Mouse (Mus musculus) fibroblast of lung, adult 2 months (primary cell): Measurements from ENCODE around the gene Arhgef38.

ENCODE experiments used
- DNase-seq: peaks from one replicate; pipeline ENCODE4 v3.0.0-alpha.2; 2011; ENCODE audit warnings: low read depth

Arhgef38 gene

GRCm38 (mm10) chr3:133165130-133165529, 69.6 kb downstream of the Arhgef38 start:
- no peak for DNase-seq

DNA sequence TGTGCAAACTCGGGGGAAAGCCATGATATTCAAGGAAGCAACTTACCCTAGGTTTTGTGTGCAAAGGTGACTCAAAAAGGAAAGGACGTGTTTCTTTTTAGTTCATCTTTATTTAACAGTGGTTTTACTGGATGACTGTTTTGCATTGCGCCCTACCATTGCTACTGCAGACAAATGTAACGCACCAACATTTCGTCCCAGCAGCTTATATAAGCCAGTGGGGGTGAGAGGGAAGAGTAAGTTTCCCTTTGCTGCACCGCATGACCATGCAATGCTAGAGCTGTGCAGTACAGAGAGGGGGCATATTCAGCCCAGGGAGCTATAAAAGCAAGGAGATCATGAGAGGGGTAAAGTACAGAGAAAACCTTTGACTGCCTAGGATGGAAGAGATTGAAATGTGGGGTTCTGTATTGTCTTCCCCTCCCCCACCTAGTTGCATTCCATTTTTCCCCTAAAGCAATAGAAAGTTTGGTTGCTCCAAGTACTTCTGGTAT, 70.8 kb downstream of the Arhgef38 start:
- no peak for DNase-seq

DNA sequence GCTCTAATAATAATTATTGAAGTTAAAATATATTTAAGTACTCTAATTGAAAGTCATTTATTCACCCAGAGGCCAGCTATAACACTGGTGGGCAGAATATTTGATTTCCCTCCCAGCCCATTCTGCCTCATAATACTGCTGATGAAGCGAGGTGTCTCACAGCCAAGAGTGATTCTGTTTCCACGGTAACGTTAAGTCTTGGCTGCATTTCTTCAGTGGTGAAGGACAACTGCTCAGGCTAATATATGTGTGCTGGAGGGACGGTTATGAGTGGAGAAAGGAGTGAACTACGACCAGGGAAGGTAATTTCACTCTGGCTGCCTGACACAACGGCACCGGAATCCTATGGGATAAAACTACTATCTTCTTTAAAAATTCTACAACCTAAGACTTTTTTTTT, 71.6 kb downstream of the Arhgef38 start:
- DNase-seq: no peak

DNA sequence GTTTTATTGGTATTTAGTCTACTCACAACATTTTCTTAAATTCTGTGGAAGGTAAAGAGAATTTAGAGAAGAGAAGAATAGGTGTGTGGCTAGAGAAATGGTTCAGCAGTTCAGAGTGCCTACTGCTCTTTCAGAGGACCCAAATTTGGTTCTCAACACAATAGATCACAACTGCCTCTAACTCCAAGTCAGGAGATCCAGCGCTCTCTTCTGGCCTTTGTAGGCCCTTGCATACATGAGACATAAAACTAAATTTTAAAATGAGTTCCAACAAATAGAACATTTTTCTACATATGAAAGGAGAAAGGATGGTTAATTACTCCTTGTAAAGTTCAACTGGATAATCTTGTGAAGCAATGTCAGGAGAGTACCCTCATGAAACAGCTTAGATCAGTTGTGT, 73.3 kb downstream of the Arhgef38 start:
- DNase-seq: no peak

- no peak for DNase-seq
Observed at GRCm38 (mm10) chr3:133158260-133158659, 76.5 kb downstream of the Arhgef38 start.

GRCm38 (mm10) chr3:133154683-133155082, 80.1 kb downstream of the Arhgef38 start:
- no peak for DNase-seq

DNA sequence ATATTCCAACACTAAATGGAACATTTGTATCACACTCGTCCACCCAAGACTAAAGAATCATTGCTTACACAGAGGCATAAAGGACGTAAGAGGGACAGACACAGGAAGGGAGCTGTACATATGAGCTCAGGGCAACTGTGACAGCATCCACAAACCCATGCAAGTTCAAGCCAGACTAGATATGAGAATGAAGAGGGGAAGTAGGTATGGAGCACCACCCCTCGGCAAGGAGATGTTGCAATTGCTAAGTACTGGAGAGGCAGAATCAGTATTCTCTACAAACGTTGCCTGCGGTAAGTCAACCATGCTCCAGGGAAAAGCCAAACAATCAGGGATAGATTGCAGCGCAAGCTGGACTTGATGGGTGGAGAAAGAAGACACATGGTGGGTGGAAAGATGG, 81.1 kb downstream of the Arhgef38 start:
- DNase-seq: no peak

DNA sequence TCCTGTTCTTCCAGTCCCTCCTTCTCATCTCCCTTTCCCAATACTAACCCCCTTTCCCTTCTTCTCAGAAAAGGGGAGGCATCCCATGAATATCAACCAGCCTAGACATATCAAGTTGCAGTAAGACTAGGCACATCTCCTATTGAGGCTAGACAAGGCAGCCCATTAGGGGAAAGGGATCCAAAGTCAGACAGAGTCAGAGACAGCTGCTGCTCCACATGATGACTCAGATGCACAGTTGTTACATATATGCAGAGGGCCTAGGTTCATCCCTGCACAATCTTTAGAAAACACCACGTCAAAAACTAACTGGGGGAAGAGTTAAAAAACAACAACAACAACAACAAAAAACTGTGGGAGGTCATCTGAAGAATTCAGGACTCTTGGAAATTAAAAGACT, 81.9 kb downstream of the Arhgef38 start:
- DNase-seq: no peak

- no peak for DNase-seq
Observed at GRCm38 (mm10) chr3:133151629-133152028, 83.1 kb downstream of the Arhgef38 start.

DNA sequence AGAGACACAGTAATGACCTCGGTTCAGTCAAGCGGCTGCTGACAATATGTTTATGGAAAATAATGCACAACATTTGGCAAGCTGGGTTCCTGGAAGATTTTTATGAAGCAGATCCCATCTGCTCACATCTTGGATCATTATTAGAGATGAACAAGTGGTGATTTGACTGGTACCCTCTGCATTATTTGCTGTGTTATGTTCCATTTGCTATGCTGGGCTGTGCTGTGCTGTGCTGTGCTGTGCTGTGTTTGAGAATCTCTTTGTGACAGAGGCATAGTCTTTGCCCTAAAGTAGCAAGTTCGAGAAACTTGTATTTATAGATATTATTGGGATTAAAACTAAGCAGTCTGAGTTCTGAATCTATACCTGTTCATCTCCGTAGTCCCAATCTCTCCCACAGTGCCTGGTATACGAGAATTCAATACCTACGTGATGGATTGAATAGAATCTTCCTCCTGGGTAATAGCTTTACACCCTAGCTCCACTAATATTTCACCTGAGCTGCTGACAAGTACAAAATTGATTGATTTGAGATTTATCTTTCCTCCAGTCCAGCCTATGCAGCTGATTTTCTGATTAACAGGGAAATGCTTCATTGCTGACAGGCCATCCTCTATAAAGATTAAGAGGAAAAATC, 90.1 kb downstream of the Arhgef38 start:
- DNase-seq: no peak

DNA sequence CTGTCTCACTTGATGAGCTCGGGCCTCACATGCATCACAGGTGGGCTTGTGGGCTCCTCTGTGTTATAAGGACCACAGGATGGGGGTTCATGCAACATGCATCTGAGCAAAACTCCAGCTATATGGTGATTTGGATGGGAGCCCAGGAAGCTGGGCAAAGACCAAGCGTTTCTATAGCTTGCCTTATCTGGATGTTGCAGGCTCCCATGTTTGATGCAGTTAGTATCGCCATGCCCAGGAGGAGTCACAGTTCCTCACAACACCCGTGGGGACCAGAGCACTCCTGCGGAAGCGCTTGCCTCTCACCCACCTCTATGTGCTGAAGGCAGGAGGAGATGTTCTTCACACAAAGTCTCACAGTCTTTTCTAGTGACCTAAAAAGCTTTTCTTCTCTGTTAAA, 92.9 kb downstream of the Arhgef38 start:
- no peak for DNase-seq

DNA sequence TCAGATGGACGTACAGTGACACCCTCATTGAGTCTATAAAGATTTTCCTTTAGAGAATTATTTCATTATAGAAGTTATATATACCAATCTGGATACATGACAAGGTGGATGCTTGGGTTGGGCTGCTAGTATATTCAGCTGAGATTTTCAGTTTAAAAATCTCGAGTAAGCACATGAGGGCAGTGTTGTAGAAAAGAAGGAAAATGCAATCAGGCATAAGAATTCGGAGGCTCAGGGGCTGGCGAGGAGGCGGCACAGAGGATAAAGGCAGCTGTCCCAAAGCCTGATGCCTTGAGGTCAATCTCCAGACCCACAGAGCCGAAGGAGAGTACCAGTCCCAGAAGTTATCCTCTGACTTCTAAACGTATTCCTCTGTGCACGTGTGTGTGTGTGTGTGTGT, 102.1 kb downstream of the Arhgef38 start:
- DNase-seq: no peak

DNA sequence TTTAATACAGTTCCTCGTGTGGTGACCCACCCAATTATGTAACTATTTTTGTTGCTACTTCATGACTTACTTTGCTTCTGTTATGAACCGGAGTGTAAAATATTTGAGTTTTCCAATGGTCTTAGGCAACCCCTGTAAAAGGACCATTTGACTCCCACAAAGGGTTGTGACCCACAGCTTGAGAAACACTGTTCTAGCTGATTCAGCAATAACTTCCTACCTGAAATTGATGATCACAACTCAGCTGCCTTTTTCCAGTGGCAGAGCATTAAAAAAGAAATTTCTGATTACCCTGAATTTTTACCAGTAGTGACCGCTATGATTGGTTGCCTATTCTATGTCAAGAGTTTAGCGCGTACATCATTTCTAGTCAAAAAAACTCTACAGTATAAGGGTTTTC, 103.4 kb downstream of the Arhgef38 start:
- DNase-seq: no peak

- DNase-seq: no peak
Observed at GRCm38 (mm10) chr3:133113281-133113680, 121.5 kb downstream of the Arhgef38 start.

DNA sequence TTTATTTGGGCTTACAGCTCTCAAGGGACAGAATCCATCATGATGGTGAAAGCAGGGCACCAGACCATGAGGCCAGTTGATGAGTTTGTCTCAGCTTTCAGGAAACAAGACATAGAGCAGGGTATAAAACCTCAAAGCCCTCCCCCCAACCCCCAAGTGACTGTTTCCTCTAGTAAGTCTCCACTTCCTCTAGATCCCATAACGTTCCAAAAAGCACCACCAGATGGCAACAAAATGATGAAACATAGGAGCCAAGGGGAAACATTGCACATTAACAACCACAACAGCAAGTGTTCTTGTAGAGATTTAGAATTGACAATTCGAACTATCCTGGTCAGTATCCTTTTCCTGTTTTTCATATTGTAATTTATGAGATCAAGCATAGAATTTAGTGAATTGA, 123.0 kb downstream of the Arhgef38 start:
- DNase-seq: no peak

DNA sequence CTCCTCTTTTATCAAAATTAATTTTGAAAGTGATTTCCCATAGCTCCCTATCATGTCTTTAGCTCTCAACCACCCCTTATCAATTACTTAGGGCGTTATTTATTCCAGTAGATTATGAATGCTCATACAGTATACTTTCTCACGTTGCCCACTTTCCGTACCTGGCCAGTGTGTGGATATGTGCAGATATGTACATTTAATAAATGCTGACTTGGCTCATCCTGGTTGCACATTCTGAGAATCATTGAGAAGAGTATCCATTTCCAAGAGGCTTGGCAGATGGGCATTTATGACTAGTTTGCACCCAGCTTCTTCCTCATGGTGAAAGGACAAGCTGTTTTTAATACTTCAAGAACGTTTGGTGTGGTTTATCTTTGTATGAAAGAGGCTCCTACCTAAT, 124.9 kb downstream of the Arhgef38 start:
- DNase-seq: no peak

GRCm38 (mm10) chr3:133108731-133109130, 126.0 kb downstream of the Arhgef38 start:
- DNase-seq: no peak

GRCm38 (mm10) chr3:133104436-133104835, 130.3 kb downstream of the Arhgef38 start:
- DNase-seq: no peak

DNA sequence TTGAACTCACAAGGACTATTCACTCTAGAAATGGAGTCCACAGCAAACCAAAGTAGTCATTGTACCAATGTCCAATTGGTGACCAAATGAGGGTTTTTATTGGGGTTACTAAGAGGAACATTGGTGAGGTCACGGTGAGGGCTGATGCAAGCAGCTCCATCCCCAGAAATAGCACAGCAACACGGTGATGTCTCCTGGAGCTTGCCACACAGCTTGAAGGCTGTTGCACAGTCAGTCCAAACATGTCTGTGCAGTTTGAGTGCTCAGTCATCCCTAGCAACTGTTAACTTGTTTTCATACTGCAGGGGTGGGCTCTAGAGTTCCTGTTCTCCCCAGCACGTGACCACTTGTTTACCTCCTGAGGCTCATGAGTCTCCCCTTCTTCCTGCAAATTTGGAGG, 131.0 kb downstream of the Arhgef38 start:
- DNase-seq: no peak

DNA sequence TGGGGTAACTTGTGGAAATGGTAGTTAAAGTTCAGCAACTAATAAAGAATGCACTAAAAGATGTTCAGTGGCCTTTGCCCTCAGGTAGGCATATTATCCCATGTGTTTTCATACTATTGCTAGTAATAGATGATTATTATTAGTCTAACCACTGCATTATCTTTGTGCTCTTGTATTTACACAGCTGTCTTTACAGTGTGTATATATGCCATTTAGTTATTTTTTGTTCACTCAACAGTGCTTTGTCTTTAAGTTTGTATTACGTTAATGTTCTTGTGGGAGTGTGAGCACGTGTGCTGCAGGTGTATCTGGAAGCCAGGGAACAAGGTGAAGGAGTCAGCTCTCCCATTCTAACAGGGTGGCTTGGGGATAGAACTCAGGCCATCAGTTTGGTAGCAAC, 135.8 kb downstream of the Arhgef38 start:
- no peak for DNase-seq

DNA sequence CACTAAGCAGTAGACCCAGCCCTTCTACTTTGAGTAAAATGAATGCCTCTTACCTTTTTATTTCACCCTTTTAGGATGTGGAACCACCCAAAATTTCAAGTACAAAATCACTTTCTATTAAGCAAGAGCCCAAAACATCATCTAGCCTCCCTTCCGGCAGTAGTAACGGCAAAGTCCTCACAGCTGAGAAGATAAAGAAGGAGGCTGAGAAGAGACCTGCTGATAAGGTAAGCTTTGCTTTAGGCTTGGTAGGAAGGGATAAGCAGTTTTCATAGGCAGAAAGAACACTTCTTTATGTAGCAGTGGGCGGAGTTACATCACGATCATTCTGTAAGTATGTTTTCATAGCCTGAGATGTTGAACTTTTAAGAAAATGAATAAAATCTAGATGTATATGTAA, 136.4 kb downstream of the Arhgef38 start:
- DNase-seq: no peak

GRCm38 (mm10) chr3:133097936-133098335, 136.8 kb downstream of the Arhgef38 start:
- DNase-seq: no peak

GRCm38 (mm10) chr3:133094305-133094704, 140.4 kb downstream of the Arhgef38 start:
- DNase-seq: no peak

- DNase-seq: no peak
Observed at GRCm38 (mm10) chr3:133092936-133093335, 141.8 kb downstream of the Arhgef38 start.
